ENCODE assay signal across 7 mouse cellular contexts in the genomic region with DNA sequence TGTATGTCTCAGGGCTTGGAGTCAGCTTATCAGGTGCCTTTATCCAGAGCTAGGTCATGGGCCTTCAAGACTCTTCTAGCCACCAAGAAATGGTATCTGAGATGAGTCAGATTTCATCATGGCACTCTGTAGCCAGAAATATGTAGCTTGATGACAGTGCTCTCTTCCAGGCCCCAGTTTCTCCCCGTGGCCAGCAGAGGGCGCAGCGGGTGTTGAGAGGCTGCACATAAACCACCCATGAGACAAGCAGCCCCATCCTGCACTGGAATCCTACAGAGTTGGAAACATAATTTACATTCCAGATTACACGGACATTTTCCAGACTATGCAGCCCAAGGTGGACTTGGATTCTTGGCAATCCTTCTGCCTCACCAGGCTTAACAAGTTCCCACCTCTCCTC. TPM values are rescaled to one million over a fixed set of nuclear protein-coding genes. Genes with fewer than 3 reads are reported as not detected.
DNase-seq lines count a peak whose midpoint lies in the region; TF ChIP-seq lines count a peak whose summit lies in the region.

No protein-coding gene starts in this region.

- in situ Hi-C loops in CH12.LX (cut with MboI; ENCODE audit: low pct_ligation_motif_present, low pct_unique_long_range_greater_than_20kb, low sequenced_read_pairs) = no loop called here

- DNase-seq in CH12.LX (ENCODE audit: extremely low read depth) (peak; percentile 74), WW6 (ENCODE audit: low read depth, low spot score) (peak; percentile 54)
- DNase-seq in cerebellum, postnatal 36 days = peak; percentile 76
- peak; percentile 39 for DNase-seq in heart, adult 8-10 months (ENCODE audit: low spot score)
- DNase-seq in layer of hippocampus, adult 8-10 months (ENCODE audit: low spot score in 2 of 2) = peak; percentile 37 to 69
- peak; percentile 69 for DNase-seq in lung, postnatal 25 days (ENCODE audit: low spot score)

- TF ChIP-seq RAD21 in CH12.LX (IDR thresholded peaks at IDR 0.05; ENCODE audit: low read depth, low read length) = peak; percentile 38

- 11% methylated on average over 4 of the region's 4 CpGs for whole genome bisulfite sequencing in small intestine, adult 2 months

- H3K4me1 ChIP-seq in CH12.LX (ENCODE audit: control insufficient read depth in 1 of 2, insufficient read depth in 2 of 2) = no peaks in the 10 kb centered on the region; a peak in 1 of 4 replicates
- no peaks in the 10 kb centered on the region for H3K4me1 ChIP-seq in small intestine, adult 2 months (ENCODE audit: control insufficient read depth, insufficient read depth, insufficient read length, low read length)

- TF ChIP-seq POLR2A in CH12.LX (IDR thresholded peaks at IDR 0.05; ENCODE audit: low read depth, low read length) = no peak
- no peak for TF ChIP-seq POLR2A in small intestine, adult 2 months (IDR thresholded peaks at IDR 0.05; ENCODE audit: low read depth, low read length)

- peak; percentile 80 to 87 for TF ChIP-seq CTCF in CH12.LX (conservative IDR thresholded peaks at IDR 0.05 in 1 of 2, IDR thresholded peaks at IDR 0.05 in 1 of 2; ENCODE audit: low read depth in 2 of 2, low read length in 2 of 2)
- peak; percentile 82; the same call in 1 of the 2 replicates for TF ChIP-seq CTCF in small intestine, adult 2 months (IDR thresholded peaks at IDR 0.05; ENCODE audit: extremely low read depth, insufficient read length, insufficient replicate concordance, low read depth, low read length)

- no peak for TF ChIP-seq EP300 in CH12.LX (IDR thresholded peaks at IDR 0.05; ENCODE audit: low read length)

- no peaks in the 10 kb centered on the region for H3K79me2 ChIP-seq in CH12.LX (replicated peaks; ENCODE audit: control insufficient read depth, extremely low read depth, insufficient read depth, poor library complexity, severe bottlenecking)

- H3K27me3 ChIP-seq in CH12.LX (replicated peaks) = no peaks in the 10 kb centered on the region
- H3K27me3 ChIP-seq in small intestine, adult 2 months (ENCODE audit: control insufficient read depth, insufficient read depth, low read length) = no peaks in the 10 kb centered on the region

- H3K9ac ChIP-seq in CH12.LX (ENCODE audit: insufficient read depth, low read depth) = no peak overlapping the region

- H3K4me3 ChIP-seq in CH12.LX (replicated peaks in 1 of 3; ENCODE audit: low read depth in 2 of 3, low read length in 2 of 3, poor library complexity in 1 of 3) = no peak overlapping the region
- H3K4me3 ChIP-seq in small intestine, adult 2 months (ENCODE audit: low read depth, low read length) = no peak overlapping the region

- peaks cover 76 to 93% of the 10 kb centered on the region in 2 experiments for H3K36me3 ChIP-seq in CH12.LX (replicated peaks in 1 of 2; ENCODE audit: control insufficient read depth in 1 of 2, insufficient read depth in 1 of 2, low read length in 1 of 2)
- H3K36me3 ChIP-seq in small intestine, adult 2 months (ENCODE audit: control insufficient read depth, insufficient read depth, low read length) = peaks cover 74% of the 10 kb centered on the region

- no peaks in the 10 kb centered on the region for H3K9me3 ChIP-seq in CH12.LX (replicated peaks; ENCODE audit: low read length)

- H3K4me2 ChIP-seq in CH12.LX (ENCODE audit: insufficient read depth, low read depth, poor library complexity, severe bottlenecking) = no peak overlapping the region

- dilution Hi-C loops in CH12.LX (cut with MboI; ENCODE audit: extremely low pct_ligation_motif_present, extremely low pct_unique_long_range_greater_than_20kb, low sequenced_read_pairs) = no loop called here

- H3K27ac ChIP-seq in CH12.LX (ENCODE audit: insufficient read depth, low read depth) = no peak overlapping the region
- no peak overlapping the region for H3K27ac ChIP-seq in small intestine, adult 2 months (ENCODE audit: insufficient read depth, low read depth, low read length)

TF ChIP-seq in CH12.LX, 34 proteins besides CTCF, POLR2A, EP300 and RAD21:
- TF ChIP-seq BHLHE40 (IDR thresholded peaks at IDR 0.05; ENCODE audit: low read depth, low read length) (no peak), ZNF384 (IDR thresholded peaks at IDR 0.05; ENCODE audit: low read depth, low read length) (no peak), NELFE (IDR thresholded peaks at IDR 0.05; ENCODE audit: low read depth, low read length) (0 out of 2 replicates have a peak, but pooled peaks have one; percentile 24), MYC (IDR thresholded peaks at IDR 0.05; ENCODE audit: low read depth, low read length) (no peak), MAZ (IDR thresholded peaks at IDR 0.05; ENCODE audit: low read depth, low read length) (0 out of 2 replicates have a peak, but pooled peaks have one; percentile 32), MAX (IDR thresholded peaks at IDR 0.05; ENCODE audit: low read length) (no peak), ZC3H11A (IDR thresholded peaks at IDR 0.05; ENCODE audit: low read depth, low read length) (no peak), SMC3 (IDR thresholded peaks at IDR 0.05; ENCODE audit: low read depth, low read length) (peak; percentile 76)
TF ChIP-seq in CH12.LX: peak in this region for 3.

RNA-seq across cellular contexts. Expression of gene Lhfpl5, which starts 17.6 kb away (rescaled TPM):
- total RNA-seq in CH12.LX (2012; rRNA removed) (0.08 TPM in 1 of 2 replicates, not detected in the other), CH12.LX (2014; rRNA removed) (not detected in 2 replicates)
- not detected in 2 replicates for polyA plus RNA-seq in CH12.LX (2012; ENCODE audit: insufficient read length, low read depth)
- not detected for total RNA-seq in heart, adult 8-10 months (2022)
- 1 to 10 TPM; 3.5 to 5.3 (median 4.2) TPM for total RNA-seq in layer of hippocampus, adult 8-10 months (2022)
- polyA plus RNA-seq in small intestine, adult 2 months (2012; rRNA removed) = 0.66 and 1.0 TPM in 2 replicates

RNA-seq across cellular contexts. Expression of gene Srpk1, which starts 29.5 kb away (rescaled TPM):
- total RNA-seq in CH12.LX (2012; rRNA removed) (65.9 and 83.3 TPM in 2 replicates), CH12.LX (2014; rRNA removed) (60.8 and 70.0 TPM in 2 replicates)
- 129 and 163 TPM in 2 replicates for polyA plus RNA-seq in CH12.LX (2012; ENCODE audit: insufficient read length, low read depth)
- 10 to 100 TPM; 30.8 to 38.3 (median 35.2) TPM for total RNA-seq in heart, adult 8-10 months (2022)
- 10 to 100 TPM; 70.6 to 94.3 (median 78.3) TPM for total RNA-seq in layer of hippocampus, adult 8-10 months (2022)
- polyA plus RNA-seq in small intestine, adult 2 months (2012; rRNA removed) = 10.1 and 19.7 TPM in 2 replicates

RNA-seq across cellular contexts. Expression of gene Clps, which starts 32.4 kb away (rescaled TPM):
- not detected in 2 replicates for total RNA-seq in CH12.LX (2012; rRNA removed)
- total RNA-seq in CH12.LX (2014; rRNA removed) = not detected in 2 replicates
- not detected in 2 replicates for polyA plus RNA-seq in CH12.LX (2012; ENCODE audit: insufficient read length, low read depth)
- total RNA-seq in heart, adult 8-10 months (2022) = not detected
- total RNA-seq in layer of hippocampus, adult 8-10 months (2022) = not detected
- polyA plus RNA-seq in small intestine, adult 2 months (2012; rRNA removed) = 1,332 and 30,405 TPM in 2 replicates

RNA-seq across cellular contexts. Expression of gene Clpsl2, which starts 43.8 kb away (rescaled TPM):
- total RNA-seq in CH12.LX (2012; rRNA removed) = not detected in 2 replicates
- not detected in 2 replicates for total RNA-seq in CH12.LX (2014; rRNA removed)
- not detected in 2 replicates for polyA plus RNA-seq in CH12.LX (2012; ENCODE audit: insufficient read length, low read depth)
- not detected for total RNA-seq in heart, adult 8-10 months (2022)
- total RNA-seq in layer of hippocampus, adult 8-10 months (2022) = not detected
- polyA plus RNA-seq in small intestine, adult 2 months (2012; rRNA removed) = not detected in 2 replicates

Comparison
In these comparisons a context has a peak if more than half of its experiments do, and no peak if none do; other contexts are left out.
1. RNA of gene Lhfpl5, which starts 17.6 kb away (total RNA-seq): 3.5 to 5.3 TPM in layer of hippocampus, adult 8-10 months; 0.08 TPM in CH12.LX and not detected in heart, adult 8-10 months; every median in the first group is over 4 times any median in the second.
2. Peak in every context shown above with its lines, with median percentiles within 50 percentile points of each other: DNase-seq.